In genomic region chr6:148562206-148562708, GRCm38 (mm10) we compare ENCODE assay signal across 12 mouse cellular contexts.
A peak's percentile ranks its signal among the peaks of the same experiment; 100 is the strongest.
DNase-seq lines count a peak whose midpoint lies in the region.
"Had no signal": no experiment of that assay in that cellular context is flagged by ENCODE, and none has a peak within 500 bp of the region (broad histone marks: within the 10 kb centered on the region; RNA-seq: fewer than 3 reads in every experiment).

No protein-coding gene starts in this region.

- DNase-seq in kidney, adult 9 months: peak; percentile 11
- DNase-seq in kidney, postnatal 10 days: no peak
- DNase-seq in lung, postnatal 25 days (ENCODE audit: low spot score): peak; percentile 24
- no peak for DNase-seq in lung, adult 18-20 months
- DNase-seq in Muller cell, postnatal 12 days (ENCODE audit: inconsistent ontology term): peak; percentile 73
- DNase-seq in forelimb bud, embryonic 11.5 days (ENCODE audit: low read depth, low spot score): peak; percentile 9
- DNase-seq in spleen, adult 18-20 months: no peak
- DNase-seq: adrenal gland, adult 2 months; adrenal gland, postnatal 25 days; cerebellum, adult 18-20 months; cerebellum, adult 9-11 months; gastrocnemius, postnatal 14 days had no signal

Comparison
In these comparisons a context has a peak if more than half of its experiments do, and no peak if none do; other contexts are left out.
1. DNase-seq: peak in kidney, adult 9 months (single experiment), lung, postnatal 25 days (single experiment), Muller cell, postnatal 12 days (single experiment) and forelimb bud, embryonic 11.5 days (single experiment); none in kidney, postnatal 10 days (single experiment), lung, adult 18-20 months (0 of 2) and spleen, adult 18-20 months (0 of 2).